Mouse (Mus musculus): ENCODE data around the gene Olfr362.
"Not testable (repeated sequence)": the region's sequence is repeated elsewhere in the genome, so short reads cannot be mapped to it uniquely, and the experiment has no call there.

The Olfr362 gene

GRCm38 (mm10) chr2:37117810-37118209 is at the start of gene Olfr362:
Gene Olfr362, minus strand, starts transcription at chr2:37117910.
- no peak for DNase-seq (ENCODE audit: low spot score in 2 of 2)

GRCm38 (mm10) chr2:37139022-37139421 is 21.3 kb upstream of the Olfr362 start, which contains the start of gene Olfr364-ps1:
Gene Olfr364-ps1, plus strand, starts transcription at chr2:37139322.
- DNase-seq (ENCODE audit: low spot score in 2 of 2), result no peak

DNA sequence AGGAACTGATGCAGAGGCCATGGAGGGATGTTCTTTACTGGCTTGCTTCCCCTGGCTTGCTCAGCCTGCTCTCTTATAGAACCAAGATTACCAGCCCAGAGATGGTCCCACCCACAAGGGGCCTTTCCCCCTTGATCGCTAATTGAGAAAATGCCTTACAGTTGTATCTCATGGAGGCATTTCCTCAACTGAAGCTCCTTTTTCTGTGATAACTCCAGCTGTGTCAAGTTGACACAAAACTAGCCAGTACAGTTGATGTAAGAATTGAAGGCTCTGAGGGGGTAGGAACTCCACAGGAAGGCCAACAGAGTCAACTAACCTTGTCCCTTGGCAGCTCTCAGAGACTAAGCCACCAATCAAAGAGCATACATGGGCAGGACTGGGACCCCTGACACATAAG is 28.5 kb downstream of the Olfr362 start, which contains the start of gene Olfr361:
Gene Olfr361, minus strand, starts transcription at position 101 of the 400 bp plus-strand sequence.
- not testable (repeated sequence) for DNase-seq (ENCODE audit: low spot score in 2 of 2)

GRCm38 (mm10) chr2:37065446-37065845 is 52.3 kb downstream of the Olfr362 start, which contains the start of gene Olfr360:
Gene Olfr360, plus strand, starts transcription at chr2:37065746.
- DNase-seq (ENCODE audit: low spot score in 2 of 2), result no peak
